Mouse (Mus musculus): ENCODE measurements at regions not wholly inside any gene's neighbourhood (a gene's known extent, or its start where the extent isn't known, plus 50 kb on each side); places are given as distances from the start of the nearest gene placed in this dataset.

DNA sequence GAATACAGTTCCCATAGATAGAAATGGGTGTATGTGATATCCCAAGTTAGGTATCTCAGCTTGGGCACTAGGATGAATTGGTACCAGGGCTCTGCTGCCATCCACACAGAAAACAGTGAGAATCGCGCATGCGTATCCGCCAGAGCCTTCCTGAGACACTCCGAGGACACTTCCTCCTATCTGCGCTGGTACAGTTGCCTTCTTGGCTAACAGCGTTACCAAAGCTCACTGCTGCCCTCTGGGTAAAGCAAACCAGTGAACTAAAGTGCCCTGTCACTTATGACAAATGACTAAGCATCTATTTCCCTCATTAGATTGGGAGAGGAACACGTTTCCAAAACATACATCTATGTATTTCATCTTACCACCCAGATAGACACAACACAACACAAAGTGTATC, 78.8 kb upstream of the Tnfaip3 start:
- TF ChIP-seq MAX (IDR thresholded peaks at IDR 0.05; ENCODE audit: low read depth): no peak
- TF ChIP-seq USF1 (IDR thresholded peaks at IDR 0.05; ENCODE audit: low read depth): no peak
- TF ChIP-seq POLR2A (IDR thresholded peaks at IDR 0.05; ENCODE audit: insufficient read length, low read depth): no peak
